Mouse (Mus musculus): ENCODE results near the gene Erc2.

The Erc2 gene

GRCm38 (mm10) chr14:28192711-28193364, 570.6 kb downstream of the Erc2 start:
- DNase-seq (ENCODE audit: low read depth): no peak

DNA sequence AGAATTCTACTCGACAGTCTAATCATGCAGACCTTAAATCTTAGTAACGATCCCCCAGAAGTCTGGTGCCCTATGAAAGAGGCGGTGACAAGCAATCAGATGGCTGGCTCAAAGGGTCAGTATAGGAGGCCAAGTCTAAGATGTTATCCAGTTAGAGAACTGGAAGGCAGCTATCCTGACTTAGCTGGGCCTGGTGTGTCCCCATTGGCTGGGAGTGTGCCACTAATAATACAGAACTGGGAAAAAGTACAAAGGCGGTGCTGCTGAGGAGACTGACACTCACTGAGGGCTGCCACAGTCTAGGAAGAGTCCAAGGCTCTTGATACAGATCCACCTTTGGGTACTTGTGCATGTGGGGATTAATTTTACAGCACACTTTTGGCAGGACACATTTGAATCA, 581.6 kb downstream of the Erc2 start:
- no peak for DNase-seq (ENCODE audit: low read depth)

DNA sequence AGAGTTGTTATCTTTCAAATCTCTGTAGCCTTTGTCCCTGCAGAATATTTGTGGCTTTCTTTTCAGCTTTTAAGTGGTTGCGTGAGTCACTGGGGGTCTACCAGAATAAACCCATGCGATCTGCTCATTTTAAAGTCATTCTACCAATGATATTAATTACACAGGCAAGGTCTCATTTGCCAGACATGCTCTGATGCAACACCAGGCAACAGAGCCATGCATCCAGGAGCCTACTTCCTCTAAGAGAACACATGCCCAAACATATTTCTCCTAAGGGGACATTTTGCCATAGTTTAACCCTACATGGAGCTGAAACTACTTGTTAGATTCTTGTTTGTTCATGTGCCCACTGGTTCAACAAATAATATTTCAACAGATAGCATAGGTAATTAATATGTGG, 584.1 kb downstream of the Erc2 start:
- DNase-seq (ENCODE audit: low read depth): no peak

- no peak for DNase-seq (ENCODE audit: low read depth)
Observed at GRCm38 (mm10) chr14:28225550-28225949, 603.3 kb downstream of the Erc2 start.

GRCm38 (mm10) chr14:28230563-28230962, 608.3 kb downstream of the Erc2 start:
- no peak for DNase-seq (ENCODE audit: low read depth)

DNA sequence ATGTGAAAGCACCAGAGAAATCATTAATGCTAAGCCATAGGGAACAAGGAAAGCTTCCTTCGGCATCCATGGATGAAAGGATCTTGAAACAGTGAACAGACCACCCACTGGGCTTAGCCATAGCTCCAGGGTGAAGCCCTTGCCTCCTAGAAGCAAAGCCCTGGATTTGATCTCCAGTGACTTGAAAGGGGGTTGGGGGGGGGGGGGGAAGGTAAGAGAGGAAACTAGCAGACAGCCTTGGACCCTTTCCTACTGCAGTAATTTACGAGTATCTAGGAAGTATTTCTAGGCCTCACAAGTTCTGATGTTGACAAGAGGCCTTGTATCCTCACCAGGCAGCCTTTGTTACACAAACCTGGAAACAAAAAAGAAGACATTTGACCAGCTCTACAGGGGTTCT, 609.0 kb downstream of the Erc2 start:
- no peak for DNase-seq (ENCODE audit: low read depth)

GRCm38 (mm10) chr14:28238336-28239048, 616.3 kb downstream of the Erc2 start:
- no peak for DNase-seq (ENCODE audit: low read depth)

- no peak for DNase-seq (ENCODE audit: low read depth)
Observed at GRCm38 (mm10) chr14:28240111-28240510, 617.9 kb downstream of the Erc2 start.

DNA sequence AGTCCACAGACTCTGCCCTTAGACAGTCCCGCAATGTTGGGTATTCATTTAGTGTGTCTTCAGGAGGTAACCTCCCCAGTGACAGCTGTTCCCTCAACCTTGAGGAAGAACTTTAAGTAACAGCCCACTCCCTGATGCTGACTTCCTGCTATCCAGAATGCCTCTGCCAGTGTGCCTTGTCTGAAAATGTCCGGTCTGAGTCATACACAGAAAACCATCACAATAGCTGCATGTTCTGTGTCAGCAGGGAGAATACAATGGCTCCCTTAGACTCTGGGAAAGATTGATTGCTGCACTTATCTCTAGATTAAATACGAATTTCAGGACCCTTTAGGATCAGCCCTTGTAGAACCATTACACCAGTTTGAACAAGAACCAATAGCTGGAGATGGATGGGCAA, 620.5 kb downstream of the Erc2 start:
- DNase-seq (ENCODE audit: low read depth): no peak

DNA sequence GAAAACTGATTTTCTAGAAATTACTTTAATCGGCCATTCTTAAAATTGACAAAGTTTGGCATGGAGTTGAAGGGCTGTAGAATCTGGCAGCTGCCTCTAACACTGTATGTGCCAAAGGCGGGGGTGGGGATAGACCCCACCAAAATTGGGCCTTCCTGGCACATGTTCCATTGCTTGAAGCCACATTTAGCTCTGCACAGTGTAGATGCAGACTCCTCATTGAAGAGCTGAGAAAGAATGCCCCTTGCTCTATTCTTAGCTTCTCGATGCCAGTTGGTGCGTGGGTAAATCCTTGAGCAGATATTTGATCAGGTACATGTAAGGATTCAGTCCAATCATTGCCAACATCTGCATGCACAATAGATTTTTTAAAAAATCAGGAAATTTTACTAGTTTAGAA, 621.2 kb downstream of the Erc2 start:
- no peak for DNase-seq (ENCODE audit: low read depth)

- peak; percentile 1 for DNase-seq (ENCODE audit: low read depth)
Observed at GRCm38 (mm10) chr14:28262706-28263105, 640.5 kb downstream of the Erc2 start.

DNA sequence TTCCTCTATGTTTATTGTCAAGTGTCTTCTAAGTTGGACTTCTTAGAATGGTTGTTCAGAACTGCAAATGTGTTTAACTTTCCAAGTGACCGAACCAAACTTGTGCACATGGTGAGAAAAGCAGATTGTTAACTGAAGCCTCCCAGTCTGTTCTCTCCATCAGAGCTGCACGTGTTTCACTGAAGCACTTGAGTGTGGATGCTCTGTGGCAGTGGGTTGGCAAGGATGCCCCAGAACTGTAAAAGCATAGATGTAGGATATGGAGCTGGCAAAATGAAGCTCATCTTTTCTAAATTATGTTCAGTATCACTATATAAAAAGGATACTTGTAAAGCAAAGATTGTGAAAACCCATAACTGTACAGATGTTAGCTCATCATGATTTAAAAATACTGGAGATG, 645.1 kb downstream of the Erc2 start:
- DNase-seq (ENCODE audit: low read depth): no peak

DNA sequence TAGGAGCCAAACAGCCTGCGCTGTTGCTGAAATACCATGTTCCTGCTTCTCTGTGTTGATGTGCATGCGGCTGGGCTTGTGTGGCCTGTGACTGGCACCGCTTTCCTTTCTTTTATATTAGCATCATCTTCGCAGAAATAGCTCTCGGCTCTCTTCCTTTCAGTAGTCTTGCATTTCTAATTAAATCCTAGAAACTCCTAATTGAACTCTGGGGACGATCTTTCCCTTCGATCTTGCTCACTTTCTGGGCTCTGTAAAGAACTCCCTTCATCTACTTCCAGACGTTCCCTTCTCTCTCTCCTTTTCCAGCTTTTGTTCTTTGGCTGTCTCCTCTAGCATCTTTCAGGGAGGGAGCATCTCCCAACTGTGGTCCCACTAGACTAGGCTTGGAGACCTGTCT, 649.6 kb downstream of the Erc2 start:
- DNase-seq (ENCODE audit: low read depth): no peak

DNA sequence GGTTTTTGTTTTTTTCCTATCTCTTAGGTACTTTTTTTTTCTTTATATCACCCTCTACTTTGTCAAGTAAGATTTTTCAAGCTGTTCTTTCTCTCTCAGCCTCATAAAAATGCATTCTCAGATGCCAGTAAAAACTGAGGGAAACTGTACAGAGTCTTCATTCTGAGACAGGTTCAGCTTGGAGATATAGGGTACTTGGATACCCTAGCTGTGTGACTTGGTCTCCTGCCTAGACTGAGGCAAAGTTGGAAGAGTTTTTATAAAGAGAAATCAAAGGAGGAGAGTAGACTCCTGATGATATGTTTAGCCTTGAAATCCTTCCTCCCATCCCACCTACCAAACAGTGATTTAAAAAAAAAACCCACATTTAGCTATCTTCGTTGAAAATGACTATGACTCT, 651.4 kb downstream of the Erc2 start:
- DNase-seq (ENCODE audit: low read depth): no peak

DNA sequence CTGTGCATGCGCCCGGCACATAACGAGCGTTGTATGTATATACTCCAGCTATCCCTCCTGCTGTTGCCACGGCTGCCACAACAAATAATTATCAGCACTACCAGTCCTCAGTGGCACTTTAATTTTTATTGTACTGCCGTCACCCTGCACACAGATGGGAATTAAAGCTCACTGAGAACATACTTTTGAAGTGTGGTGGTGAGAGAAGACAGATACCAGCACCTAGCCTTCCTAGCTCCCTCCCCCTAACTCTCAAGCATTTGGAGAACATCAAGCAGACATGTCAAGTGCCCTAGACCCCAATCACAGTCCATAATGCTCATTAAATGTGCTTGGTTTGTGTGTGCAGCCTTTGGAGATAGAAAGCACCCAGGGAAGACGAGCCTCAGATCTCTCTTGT, 652.6 kb downstream of the Erc2 start:
- DNase-seq (ENCODE audit: low read depth): no peak

- no peak for DNase-seq (ENCODE audit: low read depth)
Observed at GRCm38 (mm10) chr14:28278951-28279350, 656.7 kb downstream of the Erc2 start.

DNA sequence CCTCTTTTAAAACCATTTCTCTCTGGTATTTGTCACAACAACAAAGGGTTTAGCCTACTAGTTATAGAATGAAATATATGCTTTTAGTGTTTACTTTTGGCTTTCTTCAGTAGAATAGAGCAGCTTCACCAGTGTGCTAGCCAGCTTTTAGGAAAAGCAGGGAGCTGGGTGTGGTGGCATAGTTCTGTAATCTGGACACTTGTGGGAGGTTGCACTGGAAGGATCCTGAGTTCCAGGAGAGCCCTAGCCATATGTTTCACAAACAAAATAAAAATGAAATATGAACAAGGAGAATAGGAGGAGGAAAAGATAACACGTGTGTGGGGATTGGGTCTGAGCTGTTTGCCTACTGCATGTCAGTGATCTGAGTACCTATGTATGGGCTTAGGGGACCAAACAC, 658.1 kb downstream of the Erc2 start:
- DNase-seq (ENCODE audit: low read depth): no peak

DNA sequence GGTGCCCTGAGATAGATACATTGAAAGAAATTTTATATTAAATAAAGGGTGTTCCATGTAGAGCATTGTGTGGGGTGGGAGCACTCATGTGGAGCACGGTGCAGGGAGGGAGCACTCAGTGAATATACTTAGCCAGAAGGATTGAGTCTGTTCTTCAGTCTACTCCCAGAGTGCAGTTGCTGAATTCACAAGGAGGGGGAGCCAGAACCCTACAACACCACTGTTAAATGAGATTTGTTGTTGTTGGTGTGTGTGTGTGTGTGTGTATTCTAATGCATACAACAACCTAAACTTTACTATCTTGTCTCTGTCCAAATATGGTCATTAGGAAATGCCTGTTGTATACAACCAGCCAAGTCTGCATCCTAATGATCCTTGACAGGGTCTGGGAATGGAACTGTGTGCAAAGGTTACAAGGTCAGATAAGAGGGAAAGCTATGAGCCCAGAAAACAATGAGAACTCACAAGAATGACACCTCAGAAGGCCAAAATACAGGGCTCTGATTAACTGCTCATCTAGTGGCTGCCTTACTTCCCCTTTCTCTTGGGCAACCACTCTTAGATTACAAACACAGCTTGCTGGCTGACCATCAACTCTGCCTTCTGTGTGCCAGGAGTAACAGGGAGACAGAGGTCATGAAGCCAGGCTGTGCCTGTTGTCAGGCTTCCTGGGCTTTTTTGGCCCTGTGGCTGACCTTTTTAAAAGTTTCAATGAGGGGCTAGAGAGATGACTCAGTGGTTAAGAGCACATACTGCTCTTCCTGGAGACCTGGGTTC, 661.3 kb downstream of the Erc2 start:
- DNase-seq (ENCODE audit: low read depth): no peak

- DNase-seq (ENCODE audit: low read depth): no peak
Observed at GRCm38 (mm10) chr14:28286511-28286910, 664.3 kb downstream of the Erc2 start.

GRCm38 (mm10) chr14:28288196-28288595, 666.0 kb downstream of the Erc2 start:
- no peak for DNase-seq (ENCODE audit: low read depth)

DNA sequence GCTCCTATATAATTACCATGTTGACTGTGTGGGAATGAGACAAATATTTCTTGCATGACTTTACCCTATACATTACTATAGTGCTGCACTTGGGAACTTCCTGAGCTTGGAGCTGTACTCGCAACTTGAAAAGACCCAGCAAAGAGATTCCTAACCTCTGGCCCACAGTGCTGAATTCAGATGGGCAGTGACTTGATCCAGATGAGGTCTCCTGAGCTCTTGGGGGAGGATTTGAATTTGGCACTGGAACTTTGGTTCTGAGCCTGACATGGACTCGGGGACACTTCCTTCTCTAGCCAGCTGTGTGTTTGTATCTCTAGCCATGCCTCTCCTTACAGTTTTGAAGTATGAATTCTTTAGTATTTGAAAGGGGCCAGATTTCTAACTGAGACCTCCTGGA, 666.7 kb downstream of the Erc2 start:
- no peak for DNase-seq (ENCODE audit: low read depth)

DNA sequence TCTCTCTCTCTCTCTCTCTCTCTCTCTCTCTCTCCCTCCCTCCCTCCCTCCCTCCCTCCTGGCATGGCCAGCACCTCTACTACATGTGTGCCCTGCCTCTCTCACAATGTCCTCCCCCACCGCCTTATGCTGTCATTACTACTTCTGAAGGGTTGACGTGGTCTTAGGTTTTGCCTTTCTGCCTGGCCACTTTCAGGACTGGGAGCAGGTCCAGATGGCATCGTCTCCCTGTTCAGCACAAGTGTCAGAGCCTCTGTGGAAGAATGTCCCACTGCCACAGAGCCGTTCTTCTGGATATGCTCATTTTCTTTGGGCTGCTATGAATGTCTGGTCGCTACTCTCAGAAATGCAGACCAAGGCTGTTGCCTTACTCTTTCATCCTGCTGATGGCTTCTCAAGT, 671.7 kb downstream of the Erc2 start:
- DNase-seq (ENCODE audit: low read depth): no peak

DNA sequence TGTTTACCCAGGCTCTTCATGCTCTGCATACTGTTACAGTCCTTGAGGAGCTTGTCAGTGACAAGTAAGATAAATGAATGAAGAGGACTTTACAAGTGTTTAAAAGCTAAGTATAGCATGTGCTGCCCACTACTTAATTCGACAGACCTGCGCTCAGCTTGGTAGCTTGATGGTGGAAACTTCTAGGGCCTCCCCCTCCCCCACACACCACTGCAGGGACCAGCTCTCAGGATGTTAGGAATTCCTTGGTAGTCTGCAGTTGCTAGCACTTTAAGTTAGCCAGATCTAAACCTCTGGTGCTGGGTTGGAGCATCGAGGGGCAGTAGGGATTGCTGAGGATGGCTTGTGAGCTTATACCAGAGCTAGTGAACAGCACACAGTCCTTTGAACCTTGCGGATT, 672.9 kb downstream of the Erc2 start:
- DNase-seq (ENCODE audit: low read depth): no peak
